Mouse (Mus musculus): ENCODE data around the gene Hectd3.

DNA sequence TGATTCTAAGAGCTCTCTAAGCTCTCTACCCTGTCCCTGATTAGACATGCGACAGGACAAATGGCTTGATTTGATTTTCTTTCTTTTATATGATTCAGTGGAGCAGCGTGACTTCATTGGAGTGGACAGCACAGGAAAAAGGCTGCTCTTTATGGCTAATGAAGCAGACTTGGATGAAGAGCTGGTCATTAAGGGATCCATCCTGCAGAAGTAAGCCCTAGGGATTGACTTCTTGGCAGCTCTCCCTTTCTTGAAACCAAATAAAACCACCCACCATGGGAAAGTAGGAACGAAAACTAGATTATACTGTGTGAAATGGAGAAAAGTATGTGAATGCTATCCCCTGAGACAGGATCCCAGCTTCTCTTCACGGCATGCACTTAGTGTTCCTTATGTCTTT lies 57.5 kb downstream of the Hectd3 start:
- TF ChIP-seq GATA2 (IDR thresholded peaks at IDR 0.05; ENCODE audit: borderline replicate concordance, low read depth, low read length) (no peak), CTCF (IDR thresholded peaks at IDR 0.05; ENCODE audit: low read depth, low read length) (no peak), GATA1 (IDR thresholded peaks at IDR 0.05; ENCODE audit: borderline replicate concordance, low read length) (no peak)

Measured in G1E (cell line).